Mouse (Mus musculus) left cerebral cortex, adult 9 months (tissue): ENCODE results near the gene Adcy1.

Experiments
- DNase-seq, 2 experiments: peaks; one replicate each; pipeline ENCODE4 v3.0.0; 2022; ENCODE audit warnings: low spot score in 2 of 2

The Adcy1 gene

DNA sequence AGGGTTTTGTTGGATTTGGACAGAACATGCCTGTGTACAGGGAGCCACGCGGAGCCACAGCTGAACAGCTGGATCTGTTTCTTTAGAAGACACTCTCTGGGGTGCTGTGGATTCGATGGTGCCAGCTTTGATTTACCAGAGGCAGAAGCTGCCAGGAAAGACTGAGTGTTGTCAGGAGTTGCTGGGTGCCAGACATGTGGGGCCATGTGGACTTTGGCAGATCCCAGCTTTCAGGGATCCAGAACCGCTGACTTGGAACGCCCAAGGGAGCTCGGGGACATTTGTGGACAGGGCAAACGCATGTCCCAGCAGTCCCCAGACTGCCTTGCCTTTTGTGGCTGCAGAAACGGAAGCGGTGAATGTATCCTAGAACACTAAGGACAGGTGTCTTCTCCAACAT is 72.5 kb downstream of the Adcy1 start:
- DNase-seq, result no peak

DNA sequence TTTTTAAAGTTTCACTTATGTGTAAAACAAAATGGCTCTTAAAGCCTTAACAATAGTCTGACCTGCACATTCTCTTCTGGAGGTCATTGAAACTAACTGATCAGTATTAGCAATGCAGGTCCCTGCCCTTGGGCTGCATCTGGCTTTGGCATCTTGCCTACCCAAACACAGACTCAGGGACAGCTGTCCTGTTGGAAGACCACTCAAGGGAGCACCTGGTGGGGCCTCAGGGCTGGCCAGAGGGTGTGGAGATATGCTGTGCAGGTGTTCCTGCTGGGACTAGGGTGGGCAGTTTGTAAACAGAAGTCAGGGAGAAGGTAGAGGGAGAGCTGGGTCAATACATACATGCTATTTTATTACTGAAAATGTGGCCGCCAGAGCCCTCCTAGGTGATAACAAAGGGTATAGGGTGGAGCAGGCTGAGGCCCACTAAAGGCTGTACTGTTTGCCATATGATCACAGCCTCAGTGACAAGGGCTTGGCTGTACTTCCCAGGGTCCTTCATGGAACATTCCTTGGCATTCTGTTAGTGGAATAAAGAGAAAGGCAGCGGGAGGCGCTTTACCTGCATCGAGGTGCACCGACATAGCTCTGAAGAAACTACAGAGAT is 73.1 kb downstream of the Adcy1 start:
- no peak for DNase-seq

DNA sequence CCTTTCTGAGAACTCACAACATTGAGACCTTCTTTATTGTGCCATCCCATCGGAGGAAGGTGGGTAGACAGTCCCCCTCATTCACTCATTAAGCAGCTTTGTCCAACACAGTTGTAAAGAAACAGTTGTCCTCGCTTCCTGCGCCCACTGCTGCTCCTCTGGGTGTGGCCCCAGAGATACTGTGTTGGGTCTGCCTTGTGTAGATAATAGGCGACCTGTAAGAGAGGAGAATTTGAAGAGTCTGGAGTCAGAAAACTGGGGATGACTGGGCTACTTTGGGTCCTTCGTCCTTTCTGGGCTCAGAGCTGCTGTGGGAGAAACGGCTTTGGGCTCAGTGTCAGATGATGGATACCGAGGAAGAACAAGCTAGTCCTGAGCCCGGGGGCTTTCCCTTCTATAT is 75.1 kb downstream of the Adcy1 start:
- no peak for DNase-seq

DNA sequence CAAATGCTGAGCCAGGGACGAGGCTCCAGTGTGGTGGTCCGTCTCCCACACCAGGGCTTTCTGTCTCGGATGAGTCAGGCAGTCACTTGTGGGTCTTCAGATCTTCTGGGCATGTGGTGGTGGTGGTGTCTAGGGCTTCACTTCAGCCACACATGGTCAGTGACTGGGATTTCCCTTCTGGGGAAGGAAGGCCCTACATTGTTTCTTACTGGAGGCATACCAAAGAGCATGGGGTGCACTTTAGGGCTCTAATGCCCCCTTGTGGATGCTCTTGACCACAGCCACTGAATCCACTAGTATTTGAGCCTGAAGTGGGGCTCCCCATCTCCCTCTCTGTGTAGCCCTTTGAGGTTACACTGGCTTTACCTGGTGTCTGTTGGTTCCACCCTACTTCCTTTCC is 77.2 kb downstream of the Adcy1 start:
- DNase-seq, result peak in 1 of 2 experiments; percentile 59

DNA sequence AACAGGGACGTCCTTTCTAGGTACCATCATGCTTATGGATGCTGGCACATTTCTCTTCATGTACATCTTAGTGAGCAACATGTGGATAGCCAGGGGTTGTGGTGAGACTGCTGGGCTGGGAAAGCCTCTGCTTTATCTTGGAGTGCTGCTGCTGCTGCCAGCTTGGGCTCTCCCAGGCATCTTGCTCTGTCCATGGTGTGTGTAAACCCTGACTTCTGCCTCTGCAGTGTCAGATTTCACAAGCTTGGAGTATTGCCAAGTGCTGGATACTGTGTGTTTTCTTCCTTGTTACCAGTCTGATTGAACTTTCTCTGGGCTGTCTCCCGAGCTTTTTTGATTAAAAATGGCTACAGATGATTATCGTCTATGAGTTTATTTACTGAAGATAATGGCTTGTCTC is 79.4 kb downstream of the Adcy1 start:
- no peak for DNase-seq

DNA sequence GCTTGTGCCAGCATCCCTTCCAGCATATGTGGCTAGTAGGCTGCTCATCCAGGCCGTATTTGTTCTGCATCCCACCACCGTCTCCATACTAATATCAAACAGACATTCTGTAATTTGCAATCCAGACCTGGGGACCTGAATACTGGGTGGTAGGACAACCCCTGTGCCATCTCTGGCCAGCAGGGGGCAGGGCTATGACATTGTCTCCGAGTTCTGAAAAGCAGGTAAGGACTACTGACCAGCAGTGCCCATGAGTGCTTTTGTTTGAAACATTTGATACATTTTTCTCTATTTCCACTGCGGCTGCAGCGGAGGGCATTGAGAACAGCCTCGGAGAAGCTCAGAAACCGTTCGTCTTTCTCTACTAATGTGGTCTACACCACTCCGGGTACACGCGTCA is 81.1 kb downstream of the Adcy1 start:
- DNase-seq, result no peak

DNA sequence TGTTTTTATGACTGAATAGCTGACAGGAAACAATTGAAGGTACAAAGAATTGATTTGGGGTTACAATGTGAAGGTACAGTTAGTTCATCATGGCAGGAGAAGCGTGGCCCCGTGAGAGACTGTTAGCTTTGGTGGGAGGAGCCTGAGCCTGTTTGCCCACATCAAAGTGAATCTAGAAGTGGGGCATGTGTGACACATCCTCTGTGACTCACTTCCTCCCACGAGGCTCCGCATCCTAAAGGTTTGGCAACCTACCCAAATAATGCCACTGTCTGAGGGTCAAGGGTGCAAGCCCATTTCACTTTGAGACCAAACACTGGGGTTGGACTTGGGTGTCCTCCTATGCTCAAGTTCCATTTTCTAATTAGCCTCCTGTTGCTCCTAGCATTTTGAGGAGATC is 81.9 kb downstream of the Adcy1 start:
- DNase-seq, result peak in 1 of 2 experiments; percentile 17

DNA sequence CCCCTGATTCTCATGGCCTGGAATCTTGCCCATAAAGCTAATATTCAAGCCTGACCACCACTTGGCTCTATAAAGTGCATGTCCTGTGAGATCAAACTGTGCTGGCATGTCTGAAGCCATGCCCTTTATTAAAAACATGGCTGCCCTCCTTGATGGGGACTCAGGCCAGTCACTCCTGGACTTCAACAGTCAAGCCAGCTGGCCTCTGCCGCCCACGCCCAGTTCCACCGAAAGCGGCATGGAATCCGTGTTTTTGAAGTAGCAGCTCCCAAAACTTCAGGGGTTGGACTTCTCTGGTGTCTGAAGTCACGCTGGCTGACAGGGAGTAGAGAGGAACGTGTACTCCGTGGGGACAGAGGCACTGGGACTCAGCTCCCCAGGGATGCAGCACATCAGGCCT is 84.2 kb downstream of the Adcy1 start:
- DNase-seq, result no peak

DNA sequence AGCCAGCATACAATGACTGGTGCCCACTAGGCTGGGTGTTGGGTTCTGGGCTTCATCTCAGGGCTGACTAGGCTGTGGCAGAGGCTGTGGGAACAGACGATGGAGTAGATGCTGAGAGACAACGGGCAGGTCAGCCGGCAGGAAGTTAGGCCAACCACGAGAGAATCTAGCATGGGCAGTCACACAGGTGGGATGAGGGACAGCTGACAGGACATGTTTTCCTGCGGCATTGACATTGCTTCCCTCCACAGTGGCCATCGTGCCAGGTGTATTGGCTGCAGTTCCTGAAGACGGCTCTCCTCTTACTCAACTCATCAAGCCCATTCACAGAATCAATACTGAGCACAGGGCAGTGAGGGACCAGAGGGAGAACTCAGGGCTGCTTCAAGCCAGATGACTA is 84.7 kb downstream of the Adcy1 start:
- DNase-seq, result no peak

DNA sequence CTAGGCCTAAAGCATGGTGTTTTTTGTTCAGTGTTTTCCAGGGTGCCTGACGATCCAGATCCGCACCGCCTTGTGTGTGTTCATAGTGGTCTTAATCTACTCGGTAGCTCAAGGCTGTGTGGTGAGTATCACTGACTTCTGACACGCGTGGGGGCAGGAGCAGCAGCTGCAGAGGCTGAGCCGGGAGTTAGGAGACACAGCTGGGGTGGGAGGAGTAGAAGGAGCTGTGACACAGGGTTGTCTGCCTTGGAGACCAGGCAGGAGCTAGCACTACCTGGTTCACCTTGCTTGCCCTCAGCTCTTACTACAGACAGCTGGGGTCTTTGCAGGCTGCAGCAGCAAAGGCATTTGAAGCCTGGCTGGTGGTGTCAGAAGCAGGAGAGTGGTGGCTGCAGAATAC is 86.2 kb downstream of the Adcy1 start:
- DNase-seq, result no peak

DNA sequence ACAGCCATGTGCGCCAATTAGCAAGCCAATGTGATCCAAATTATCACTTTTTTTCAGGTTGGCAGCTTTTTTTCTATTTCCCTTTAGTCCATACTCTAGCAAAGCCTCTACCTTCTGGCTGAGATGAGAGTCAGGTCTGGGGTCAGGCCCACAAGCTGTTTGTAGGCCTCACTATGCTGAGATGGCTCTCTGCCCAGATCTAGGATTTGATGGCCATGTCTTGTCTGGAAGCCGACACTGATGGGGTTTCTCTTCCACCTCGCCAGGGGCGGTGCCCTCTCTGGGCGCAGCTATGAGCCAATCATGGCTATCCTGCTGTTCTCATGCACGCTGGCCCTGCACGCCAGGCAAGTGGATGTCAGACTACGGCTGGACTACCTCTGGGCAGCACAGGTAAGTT is 87.2 kb downstream of the Adcy1 start:
- no peak for DNase-seq

DNA sequence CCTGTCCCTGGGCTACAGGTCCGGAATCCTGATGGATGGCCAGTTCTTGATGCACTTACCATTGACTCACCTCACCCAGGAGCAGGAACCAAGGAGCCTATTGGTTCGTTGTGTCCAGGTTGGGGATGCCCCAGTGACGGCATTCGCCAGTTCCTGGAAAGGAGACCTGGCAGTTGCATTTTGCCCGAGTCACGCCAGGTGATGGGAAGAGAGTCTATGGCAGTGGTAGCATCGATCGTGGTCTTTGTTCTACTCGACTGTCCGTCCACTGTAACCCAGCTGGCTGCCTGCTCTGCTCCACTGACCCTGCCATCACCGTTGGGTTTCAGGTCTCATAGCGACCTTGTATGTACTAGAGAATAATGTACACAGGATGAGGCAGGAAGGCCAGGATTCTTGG is 89.1 kb downstream of the Adcy1 start:
- DNase-seq, result no peak

DNA sequence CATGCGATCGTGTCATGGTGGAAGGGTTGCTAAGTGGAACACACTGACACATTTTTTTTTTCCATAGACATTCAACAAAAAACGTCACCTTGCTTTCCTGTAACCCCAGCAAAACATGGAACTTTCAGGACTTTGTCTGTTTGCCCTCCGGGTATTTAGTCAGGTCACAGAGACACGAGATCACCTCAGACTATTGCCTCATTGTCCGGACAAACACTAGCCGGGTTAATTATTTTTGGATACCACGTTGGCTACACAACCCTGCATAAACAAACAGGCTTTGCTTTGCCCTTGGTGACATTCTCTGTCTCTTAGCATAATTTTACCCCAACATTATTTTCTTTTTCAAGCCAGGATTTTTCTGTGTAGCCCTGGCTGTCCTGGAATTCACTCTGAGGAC is 89.8 kb downstream of the Adcy1 start:
- DNase-seq, result no peak

DNA sequence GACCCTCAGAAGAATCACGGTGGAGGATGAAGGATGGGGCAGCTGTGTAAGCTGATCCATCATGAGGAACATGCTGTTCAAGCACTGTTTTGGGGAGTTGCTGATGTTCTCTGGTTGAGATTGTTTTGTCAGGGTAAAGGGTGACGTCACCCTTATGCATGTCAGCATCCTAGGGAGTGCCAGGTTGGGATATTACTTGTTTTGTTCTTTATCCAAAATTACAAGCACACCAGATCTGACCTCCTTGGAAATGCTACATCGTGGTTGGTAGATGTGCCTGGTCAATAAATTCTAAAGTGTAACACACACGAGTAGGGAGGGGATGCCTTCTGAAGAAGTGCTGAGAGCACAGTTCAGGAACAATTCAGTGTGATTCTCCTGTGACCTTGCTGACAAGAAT is 93.1 kb downstream of the Adcy1 start:
- DNase-seq, result no peak

DNA sequence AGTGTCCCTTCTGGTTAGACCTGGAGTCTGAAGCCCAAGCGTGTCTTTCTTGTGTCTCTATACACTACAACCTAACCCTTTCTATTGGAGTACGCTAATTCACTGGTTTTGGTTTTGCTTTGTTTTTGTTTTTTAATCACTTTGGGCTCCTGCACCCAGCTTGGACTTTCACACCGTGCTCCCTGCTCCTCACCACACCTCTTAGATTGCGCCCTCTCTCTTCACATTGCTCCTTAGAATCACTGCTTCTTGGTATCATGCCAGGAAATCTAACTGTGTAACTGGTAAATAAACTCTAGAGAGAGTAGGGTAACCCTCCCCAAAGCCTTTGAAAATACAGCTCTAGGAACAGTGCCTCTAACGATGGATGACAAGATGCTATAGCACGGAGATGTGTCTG is 94.9 kb downstream of the Adcy1 start:
- DNase-seq, result no peak

DNA sequence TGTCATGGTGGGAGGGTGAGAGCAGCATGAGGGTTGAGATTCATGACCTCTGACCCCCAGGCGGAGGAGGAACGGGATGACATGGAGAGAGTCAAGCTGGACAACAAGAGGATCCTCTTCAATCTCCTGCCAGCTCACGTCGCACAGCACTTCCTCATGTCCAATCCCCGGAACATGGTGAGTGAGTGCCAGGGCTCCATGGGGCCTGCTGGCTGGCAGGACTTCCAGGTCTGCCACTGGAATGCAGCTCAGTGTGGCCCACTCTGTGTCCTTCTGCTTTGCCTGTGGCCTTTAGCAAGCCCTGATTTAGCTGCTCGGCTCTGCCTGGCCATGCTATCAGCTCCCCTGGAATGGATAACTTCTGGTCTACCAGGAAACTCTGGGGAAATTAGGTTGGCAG is 96.9 kb downstream of the Adcy1 start:
- no peak for DNase-seq

DNA sequence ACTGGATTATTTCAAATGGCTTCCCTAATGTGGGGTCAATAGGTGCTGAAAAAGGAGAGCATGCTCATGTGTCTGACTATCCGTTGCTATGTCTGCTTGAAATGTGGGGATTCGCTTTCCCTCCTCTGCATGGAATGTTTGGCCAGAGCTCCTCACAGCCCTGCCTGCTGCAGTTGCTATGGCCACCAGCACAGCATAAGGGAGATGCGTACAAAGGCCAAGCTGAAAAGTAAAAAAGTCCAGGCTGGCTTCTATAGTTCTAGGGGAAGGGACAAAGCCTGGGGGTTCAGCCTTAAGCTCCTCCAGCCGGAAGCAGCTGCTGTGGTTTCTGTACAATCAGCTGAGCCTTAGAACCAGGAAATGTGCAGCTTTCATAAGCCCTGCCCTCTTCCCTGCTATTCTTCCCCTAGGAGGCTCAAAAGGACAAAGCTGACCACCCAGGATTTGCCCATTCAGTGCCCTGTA is 97.4 kb downstream of the Adcy1 start:
- no peak for DNase-seq

DNA sequence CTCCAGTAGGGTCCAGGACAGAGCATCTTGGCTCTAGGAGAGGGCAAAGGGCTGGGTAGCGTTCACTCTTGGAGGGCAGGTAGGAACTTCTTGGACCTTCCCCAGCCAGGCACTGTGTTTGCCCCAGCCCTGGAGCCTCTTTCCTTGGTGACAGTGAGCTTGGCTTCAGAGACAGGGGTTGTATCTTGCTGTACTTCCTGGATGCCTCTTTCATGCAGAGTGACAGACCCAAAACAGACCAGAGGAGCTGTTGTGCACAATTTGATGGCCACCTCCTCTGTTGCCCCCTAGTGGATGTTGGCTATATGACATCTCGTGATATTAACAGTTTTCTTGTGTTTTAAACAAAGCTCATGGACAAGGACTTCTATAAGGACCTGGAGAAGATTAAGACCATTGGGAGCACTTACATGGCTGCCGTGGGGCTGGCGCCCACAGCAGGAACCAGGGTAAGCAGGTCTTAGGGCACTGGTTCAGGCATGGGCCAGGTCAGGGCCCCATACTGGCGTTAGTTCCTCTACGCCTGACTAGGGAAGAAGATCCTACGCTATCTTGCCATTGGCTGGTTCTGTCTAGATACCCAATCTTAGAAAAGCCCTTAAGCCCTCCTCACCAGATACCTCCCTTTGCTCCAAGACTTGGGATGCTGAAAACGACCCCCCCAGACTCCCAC is 98.3 kb downstream of the Adcy1 start:
- peak in 1 of 2 experiments; percentile 42 for DNase-seq

DNA sequence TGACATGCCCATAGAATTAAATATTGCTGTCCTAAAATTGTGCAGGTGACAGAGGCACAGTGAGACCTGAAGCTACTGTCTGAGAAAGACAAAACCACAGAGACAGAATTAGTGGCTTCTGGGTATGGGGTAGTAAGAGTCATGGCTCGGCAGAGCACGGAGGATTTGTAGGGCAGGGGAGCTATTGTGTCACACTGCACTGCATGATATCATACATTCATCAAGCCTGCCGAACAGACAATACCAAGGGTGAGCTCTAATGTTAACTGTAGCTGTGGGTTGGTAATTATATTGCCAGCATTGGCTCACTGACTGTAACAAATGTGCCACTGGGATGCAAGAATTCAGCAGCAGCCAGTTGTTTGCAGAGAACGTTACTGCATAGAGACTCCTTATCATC is 101.1 kb downstream of the Adcy1 start:
- no peak for DNase-seq

DNA sequence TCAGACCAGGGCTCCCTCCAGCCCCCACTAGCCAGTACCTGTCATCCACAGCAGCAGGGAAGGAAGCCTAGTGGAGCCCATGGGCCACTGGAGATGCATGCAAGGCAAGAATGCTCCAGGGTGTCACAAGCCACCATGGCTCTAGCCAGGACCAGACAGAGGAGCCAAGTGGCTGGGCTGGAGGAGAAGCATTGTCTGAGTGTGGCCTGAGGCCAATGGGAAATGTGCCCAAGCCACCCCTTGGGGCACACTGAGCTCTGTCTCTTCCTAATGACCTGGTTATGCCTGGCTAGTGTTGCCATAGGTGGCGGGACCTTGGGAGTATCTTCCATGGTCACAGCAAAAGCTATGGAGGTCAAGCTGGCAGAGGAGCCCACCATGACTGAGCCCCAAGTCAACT is 106.4 kb downstream of the Adcy1 start:
- DNase-seq, result no peak

DNA sequence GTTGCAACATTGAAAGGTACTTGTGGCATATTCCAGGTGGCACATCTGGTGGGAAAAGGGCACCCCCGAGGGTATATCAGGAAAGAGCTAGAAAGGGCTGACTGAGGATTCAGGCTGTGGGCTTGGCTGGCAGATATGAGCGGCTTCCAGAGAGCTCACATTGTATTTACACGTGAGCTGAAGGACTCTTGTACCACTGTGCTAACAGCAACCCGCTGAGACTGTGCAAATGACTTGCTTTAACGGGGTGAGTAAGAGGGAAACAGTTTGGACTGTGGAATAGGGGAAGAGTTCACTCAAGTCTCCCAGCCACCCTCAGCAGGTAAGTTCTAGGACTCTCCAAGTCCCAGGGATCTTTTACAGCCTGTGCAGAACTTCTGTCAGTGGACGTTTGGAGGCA is 110.4 kb downstream of the Adcy1 start:
- no peak for DNase-seq

DNA sequence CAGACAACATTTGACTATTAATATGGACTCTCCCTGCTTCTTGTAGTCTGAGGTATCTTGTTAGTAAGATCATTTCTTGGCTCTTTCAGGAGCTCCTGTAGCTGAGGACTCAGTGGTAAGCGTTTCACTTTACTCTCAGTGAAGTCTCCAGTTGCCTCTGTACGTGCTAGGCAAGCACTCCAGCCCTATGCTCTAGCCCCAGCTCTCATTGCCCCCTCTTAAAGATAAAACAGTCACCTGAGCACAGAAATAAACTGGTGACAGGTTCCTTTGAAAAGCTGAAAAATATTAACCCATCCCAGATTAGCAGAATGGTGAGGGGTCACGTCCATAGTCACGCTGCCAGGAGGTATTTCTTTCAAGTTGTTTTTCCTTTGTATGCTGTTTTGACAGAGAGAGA is 115.4 kb downstream of the Adcy1 start:
- DNase-seq, result no peak

DNA sequence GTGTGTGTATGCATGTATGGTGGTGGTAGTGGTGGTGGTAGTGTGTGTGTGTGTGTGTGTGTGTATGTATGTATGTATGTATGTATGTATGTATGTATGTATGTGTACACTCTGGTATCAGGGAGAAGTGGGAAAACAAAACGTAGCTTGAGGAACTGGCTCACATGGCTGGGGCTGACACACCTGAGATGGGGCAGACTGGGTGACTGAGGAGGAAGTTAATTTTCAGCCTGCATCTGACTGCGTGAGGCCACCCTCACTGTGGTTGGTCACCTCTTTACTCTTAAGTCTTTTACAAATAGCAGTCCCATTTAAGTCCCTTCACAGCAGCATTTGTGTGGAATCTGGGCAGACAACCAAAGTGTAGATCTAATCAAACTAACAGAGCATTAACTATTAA is 116.0 kb downstream of the Adcy1 start:
- no peak for DNase-seq
